ENCODE assay signal across 28 mouse cellular contexts in genomic region chr3:153121934-153122333, GRCm38 (mm10).
A peak's percentile ranks its signal among the peaks of the same experiment; 100 is the strongest.
DNase-seq lines count a peak whose midpoint lies in the region; ATAC-seq lines count a peak whose summit lies in the region.
"Had no signal": no experiment of that assay in that cellular context is flagged by ENCODE, and none has a peak within 500 bp of the region (broad histone marks: within the 10 kb centered on the region; RNA-seq: fewer than 3 reads in every experiment).

No protein-coding gene starts in this region.

- H3K4me1 ChIP-seq in forebrain, embryonic 16.5 days (replicated peaks; ENCODE audit: control insufficient read depth, insufficient read depth, low read length) = no peaks in the 10 kb centered on the region
- no peaks in the 10 kb centered on the region for H3K4me1 ChIP-seq in forebrain, embryonic 11.5 days (replicated peaks; ENCODE audit: control insufficient read depth, insufficient read depth, low read length)
- H3K4me1 ChIP-seq in hindbrain, embryonic 11.5 days (replicated peaks; ENCODE audit: control insufficient read depth, insufficient read depth, low read length) = no peaks in the 10 kb centered on the region
- H3K4me1 ChIP-seq: heart, embryonic 10.5 days; heart, embryonic 15.5 days; hindbrain, embryonic 13.5 days; limb, embryonic 10.5 days; limb, embryonic 15.5 days; megakaryocyte, embryonic 14.5 days; midbrain, embryonic 12.5 days; neural tube, embryonic 13.5 days had no signal

- H3K9me3 ChIP-seq in forebrain, embryonic 16.5 days (ENCODE audit: control insufficient read depth, low read length) = no peaks in the 10 kb centered on the region
- H3K9me3 ChIP-seq in forebrain, embryonic 11.5 days (ENCODE audit: control insufficient read depth, low read length) = no peaks in the 10 kb centered on the region
- H3K9me3 ChIP-seq in hindbrain, embryonic 11.5 days (ENCODE audit: control insufficient read depth, low read length) = no peaks in the 10 kb centered on the region
- H3K9me3 ChIP-seq: heart, embryonic 10.5 days; heart, embryonic 15.5 days; hindbrain, embryonic 13.5 days; limb, embryonic 10.5 days; limb, embryonic 15.5 days; liver, embryonic 13.5 days; midbrain, embryonic 12.5 days; neural tube, embryonic 13.5 days had no signal

- ATAC-seq in forebrain, embryonic 16.5 days = peak; percentile 80
- no peak for ATAC-seq in forebrain, embryonic 11.5 days (replicated peaks; ENCODE audit: low FRiP score)
- ATAC-seq in hindbrain, embryonic 11.5 days (ENCODE audit: low FRiP score) = no peak
- ATAC-seq: CD4-positive, CD25-positive, alpha-beta regulatory T cell, adult 4 months; intestine, embryonic 16.5 days had no signal

- H3K4me2 ChIP-seq in forebrain, embryonic 16.5 days (ENCODE audit: low read length) = no peak overlapping the region
- no peak overlapping the region for H3K4me2 ChIP-seq in forebrain, embryonic 11.5 days (ENCODE audit: low read depth, low read length, severe bottlenecking)
- no peak overlapping the region for H3K4me2 ChIP-seq in hindbrain, embryonic 11.5 days (replicated peaks; ENCODE audit: low read depth, low read length)
- H3K4me2 ChIP-seq: heart, embryonic 15.5 days; hindbrain, embryonic 13.5 days; limb, embryonic 15.5 days; liver, embryonic 13.5 days; midbrain, embryonic 12.5 days; neural tube, embryonic 13.5 days had no signal

- 71% methylated on average over 10 of the region's 10 CpGs for WGBS in forebrain, embryonic 16.5 days
- 94% methylated on average over 10 of the region's 10 CpGs for WGBS in forebrain, embryonic 11.5 days
- 88% methylated on average over 10 of the region's 10 CpGs for WGBS in hindbrain, embryonic 11.5 days

- H3K27ac ChIP-seq in forebrain, embryonic 16.5 days (ENCODE audit: low read length) = no peak overlapping the region
- H3K27ac ChIP-seq in forebrain, embryonic 11.5 days (ENCODE audit: low read depth, low read length) = no peak overlapping the region
- H3K27ac ChIP-seq in hindbrain, embryonic 11.5 days (ENCODE audit: low read depth, low read length) = no peak overlapping the region
- H3K27ac ChIP-seq: heart, embryonic 10.5 days; heart, embryonic 15.5 days; hindbrain, embryonic 13.5 days; kidney, postnatal 0 days; limb, embryonic 10.5 days; limb, embryonic 15.5 days; liver, embryonic 13.5 days; midbrain, embryonic 12.5 days; neural tube, embryonic 13.5 days had no signal

- no peak for DNase-seq in forebrain, embryonic 11.5 days (ENCODE audit: low spot score)
- peak; percentile 14 to 47 for DNase-seq in left cerebral cortex, postnatal 14 days (ENCODE audit: low spot score in 2 of 2)
- no peak for DNase-seq in left cerebral cortex, adult 11 months (ENCODE audit: low spot score)
- peak; percentile 16 for DNase-seq in brain, adult 2 months (ENCODE audit: low read depth, low spot score)
- DNase-seq in brain, embryonic 18.5 days (ENCODE audit: low read depth, low spot score) = peak; percentile 22
- no peak for DNase-seq in hindbrain, embryonic 11.5 days (ENCODE audit: low spot score)
- DNase-seq: adrenal gland, postnatal 14 days; cerebellum, adult 2 months; cerebellum, postnatal 14 days; gastrocnemius, postnatal 10 days; heart, postnatal 36 days; liver, embryonic 13.5 days; lung, adult 2 months; spleen, adult 18-20 months; thymus, adult 18-20 months; thymus, postnatal 25 days had no signal

- intact Hi-C loops in left cerebral cortex, postnatal 14 days (cut with DNase I) = no loop called here

- no peak overlapping the region for H3K9ac ChIP-seq in forebrain, embryonic 16.5 days (replicated peaks; ENCODE audit: low read depth, low read length)
- H3K9ac ChIP-seq in forebrain, embryonic 11.5 days (ENCODE audit: low read length) = no peak overlapping the region
- no peak overlapping the region for H3K9ac ChIP-seq in hindbrain, embryonic 11.5 days (ENCODE audit: low read depth, low read length)
- H3K9ac ChIP-seq: heart, embryonic 15.5 days; hindbrain, embryonic 13.5 days; limb, embryonic 15.5 days; liver, embryonic 13.5 days; midbrain, embryonic 12.5 days; neural tube, embryonic 13.5 days had no signal

- no peak overlapping the region for H3K4me3 ChIP-seq in forebrain, embryonic 16.5 days (replicated peaks; ENCODE audit: low read length)
- H3K4me3 ChIP-seq in forebrain, embryonic 11.5 days (ENCODE audit: low read depth, low read length) = no peak overlapping the region
- H3K4me3 ChIP-seq in hindbrain, embryonic 11.5 days (ENCODE audit: low read depth, low read length) = no peak overlapping the region
- H3K4me3 ChIP-seq: heart, embryonic 10.5 days; heart, embryonic 15.5 days; hindbrain, embryonic 13.5 days; limb, embryonic 10.5 days; limb, embryonic 15.5 days; liver, embryonic 13.5 days; megakaryocyte, embryonic 14.5 days; midbrain, embryonic 12.5 days; neural tube, embryonic 13.5 days had no signal

- H3K27me3 ChIP-seq in forebrain, embryonic 16.5 days (replicated peaks; ENCODE audit: control insufficient read depth, insufficient read depth, low read length) = no peaks in the 10 kb centered on the region
- H3K27me3 ChIP-seq in forebrain, embryonic 11.5 days (ENCODE audit: control insufficient read depth, insufficient read depth, low read length) = no peaks in the 10 kb centered on the region
- H3K27me3 ChIP-seq in hindbrain, embryonic 11.5 days (ENCODE audit: control insufficient read depth, insufficient read depth, low read length) = no peaks in the 10 kb centered on the region
- H3K27me3 ChIP-seq: heart, embryonic 15.5 days; hindbrain, embryonic 13.5 days; limb, embryonic 15.5 days; liver, embryonic 13.5 days; megakaryocyte, embryonic 14.5 days; midbrain, embryonic 12.5 days; neural tube, embryonic 13.5 days had no signal

- no peaks in the 10 kb centered on the region for H3K36me3 ChIP-seq in forebrain, embryonic 16.5 days (ENCODE audit: control insufficient read depth, insufficient read depth)
- no peaks in the 10 kb centered on the region for H3K36me3 ChIP-seq in forebrain, embryonic 11.5 days (ENCODE audit: control insufficient read depth, insufficient read depth, low read length)
- H3K36me3 ChIP-seq in hindbrain, embryonic 11.5 days (ENCODE audit: control insufficient read depth, insufficient read depth, low read length) = no peaks in the 10 kb centered on the region
- H3K36me3 ChIP-seq: heart, embryonic 10.5 days; heart, embryonic 15.5 days; hindbrain, embryonic 13.5 days; limb, embryonic 10.5 days; limb, embryonic 15.5 days; liver, embryonic 13.5 days; midbrain, embryonic 12.5 days; neural tube, embryonic 13.5 days had no signal

Comparison
In these comparisons a context has a peak if more than half of its experiments do, and no peak if none do; other contexts are left out.
1. DNase-seq: peak in left cerebral cortex, postnatal 14 days (2 of 2), brain, adult 2 months (single experiment) and brain, embryonic 18.5 days (single experiment); none in forebrain, embryonic 11.5 days (single experiment), left cerebral cortex, adult 11 months (single experiment) and hindbrain, embryonic 11.5 days (single experiment).